Mouse (Mus musculus): ENCODE measurements around the gene Lix1l. TPM values are rescaled to one million over a fixed set of nuclear protein-coding genes. Genes with fewer than 3 reads are reported as not detected.
"Not testable (repeated sequence)": the region's sequence is repeated elsewhere in the genome, so short reads cannot be mapped to it uniquely, and the experiment has no call there.

The Lix1l gene
- polyA plus RNA-seq, 1 experiment from 2014 or later: 0.73 TPM

DNA sequence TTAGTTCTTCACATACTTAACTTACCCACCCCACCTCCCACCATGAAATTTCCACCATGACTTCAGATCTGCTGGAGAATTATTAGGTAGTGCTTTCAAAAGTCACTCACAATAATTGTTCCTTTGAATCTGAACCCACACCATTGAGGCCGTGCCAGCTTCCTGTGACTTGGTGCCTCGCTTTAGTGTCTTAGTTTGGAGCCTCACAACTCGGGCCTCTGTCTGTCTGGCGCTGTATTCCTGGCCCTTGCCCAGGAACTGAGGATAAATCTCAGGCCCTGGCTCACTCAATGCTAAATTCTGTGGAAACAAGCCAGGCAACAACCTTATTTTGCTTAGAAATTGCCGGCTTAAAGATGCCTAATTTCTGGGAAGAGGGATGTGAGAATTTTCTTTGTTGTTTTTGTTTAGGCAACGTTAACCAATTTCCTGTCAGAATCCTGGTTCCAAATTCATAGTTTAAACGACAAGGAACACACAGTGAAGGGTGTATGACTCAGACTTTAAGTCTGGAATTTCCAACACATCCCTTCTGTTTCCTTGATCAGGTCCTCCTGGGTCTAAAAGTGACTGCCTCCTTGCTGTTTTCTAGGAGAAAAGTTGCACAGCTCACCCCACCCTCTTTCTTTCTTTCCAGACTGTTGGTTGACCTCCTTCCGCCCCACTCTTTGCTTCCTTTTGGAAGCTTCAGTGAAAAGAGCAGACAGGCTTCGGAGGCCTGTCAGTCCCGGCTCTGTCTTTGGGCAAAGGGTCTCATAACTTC, 1.2 kb downstream of the Lix1l start:
- Histone ChIP-seq H3K9ac (peak overlapping the region; percentile 71; the same call in 1 of the 2 replicates), H3K4me3 (replicated peaks) (peak overlapping the region; percentile 67), H3K27me3 (peaks cover 64% of the 10 kb centered on the region), H3K36me3 (no peaks in the 10 kb centered on the region), H3K9me3 (replicated peaks) (no peaks in the 10 kb centered on the region), H3K4me2 (peak overlapping the region; percentile 85), H3K27ac (no peak overlapping the region; the same call in 1 of the 2 replicates), H3K4me1 (replicated peaks) (peaks cover 32% of the 10 kb centered on the region)
- ATAC-seq (ENCODE audit: low read depth) (no peak), DNase-seq (no peak)
- 45% methylated on average over 10 of the region's 10 CpGs for WGBS (ENCODE audit: insufficient replicate concordance)

DNA sequence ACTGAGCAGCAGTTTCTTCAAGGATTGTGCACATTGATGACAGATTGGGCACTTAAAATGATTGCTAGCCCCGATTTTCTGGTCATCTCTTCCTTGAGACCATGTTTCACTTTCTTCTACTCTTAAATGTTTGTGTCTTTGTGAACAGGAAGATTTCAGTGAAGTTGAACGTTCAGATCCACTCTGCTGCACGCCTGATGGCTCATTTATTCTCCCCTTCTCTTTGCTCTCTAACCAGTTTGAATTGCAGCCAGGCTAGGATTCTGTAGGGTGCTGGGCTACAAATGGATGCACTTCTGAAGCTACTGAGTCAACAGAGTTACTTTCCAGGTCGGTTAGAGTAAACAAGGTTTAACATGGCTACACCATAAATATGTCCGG, 1.7 kb downstream of the Lix1l start:
- ATAC-seq (ENCODE audit: low read depth) (no peak), DNase-seq (no peak)

DNA sequence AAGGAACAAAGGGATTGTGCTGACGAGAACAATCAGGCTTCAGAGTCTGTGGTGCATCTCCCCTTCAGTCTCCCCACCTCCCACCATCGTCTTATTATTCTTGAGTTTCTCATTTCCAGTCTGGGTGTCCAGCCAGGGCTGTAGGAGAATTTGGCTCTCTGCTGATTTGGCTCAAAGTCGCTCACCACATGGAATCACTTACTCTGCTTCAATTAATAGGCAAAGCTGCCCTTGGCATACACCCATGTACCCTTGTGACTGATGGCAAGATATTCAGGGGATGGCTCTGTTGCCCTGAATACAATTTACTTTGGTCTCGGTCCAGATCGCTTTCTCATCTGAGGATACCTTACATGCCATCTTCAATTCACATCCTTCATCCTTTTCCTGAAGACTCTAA, 2.4 kb downstream of the Lix1l start:
- Histone ChIP-seq H3K36me3 (no peaks in the 10 kb centered on the region), H3K4me3 (replicated peaks) (no peak overlapping the region), H3K4me2 (no peak overlapping the region), H3K9ac (no peak overlapping the region), H3K4me1 (replicated peaks) (peaks cover 20% of the 10 kb centered on the region), H3K27me3 (peaks cover 52% of the 10 kb centered on the region), H3K9me3 (replicated peaks) (no peaks in the 10 kb centered on the region), H3K27ac (no peak overlapping the region)
- DNase-seq (no peak), ATAC-seq (ENCODE audit: low read depth) (no peak)
- WGBS (ENCODE audit: insufficient replicate concordance): 70% methylated on average over 5 of the region's 5 CpGs

More for the DNA sequence above, 1.7 kb downstream of the Lix1l start:
- no peak overlapping the region; the same call in 1 of the 2 replicates for H3K27ac ChIP-seq
- no peaks in the 10 kb centered on the region for H3K9me3 ChIP-seq (replicated peaks)
- peaks cover 26% of the 10 kb centered on the region for H3K4me1 ChIP-seq (replicated peaks)
- H3K4me2 ChIP-seq: peak overlapping the region; percentile 85
- no peaks in the 10 kb centered on the region for H3K36me3 ChIP-seq
- 0 out of 2 replicates have a peak overlapping the region, but pooled peaks have one; percentile 4 for H3K9ac ChIP-seq
- H3K4me3 ChIP-seq (replicated peaks): no peak overlapping the region; the same call in 1 of the 2 replicates
- 49% methylated on average over 5 of the region's 5 CpGs for WGBS (ENCODE audit: insufficient replicate concordance)
- peaks cover 58% of the 10 kb centered on the region for H3K27me3 ChIP-seq

DNA sequence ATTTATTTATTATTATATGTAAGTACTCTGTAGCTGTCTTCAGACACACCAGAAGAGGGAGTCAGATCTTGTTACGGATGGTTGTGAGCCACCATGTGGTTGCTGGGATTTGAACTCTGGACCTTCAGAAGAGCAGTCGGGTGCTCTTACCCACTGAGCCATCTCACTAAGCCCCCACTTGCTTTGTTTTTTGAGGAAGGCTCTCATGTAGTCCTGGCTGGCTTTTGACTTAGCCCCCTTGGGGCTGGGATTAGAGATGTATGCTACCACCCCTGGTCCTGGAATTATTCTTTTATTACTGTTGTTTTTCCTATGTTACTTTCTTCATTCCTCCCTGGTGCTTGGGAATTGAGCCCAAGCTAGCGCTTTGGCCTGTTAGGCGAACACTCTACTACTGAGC, 5.1 kb downstream of the Lix1l start:
- H3K27me3 ChIP-seq: peaks cover 25% of the 10 kb centered on the region
- WGBS (ENCODE audit: insufficient replicate concordance): 75% methylated on average over 4 of the region's 4 CpGs
- not testable (repeated sequence) for H3K9ac ChIP-seq; H3K27ac ChIP-seq; H3K9me3 ChIP-seq (replicated peaks); DNase-seq; H3K4me1 ChIP-seq (replicated peaks); H3K36me3 ChIP-seq; H3K4me2 ChIP-seq; H3K4me3 ChIP-seq (replicated peaks); ATAC-seq (ENCODE audit: low read depth)

DNA sequence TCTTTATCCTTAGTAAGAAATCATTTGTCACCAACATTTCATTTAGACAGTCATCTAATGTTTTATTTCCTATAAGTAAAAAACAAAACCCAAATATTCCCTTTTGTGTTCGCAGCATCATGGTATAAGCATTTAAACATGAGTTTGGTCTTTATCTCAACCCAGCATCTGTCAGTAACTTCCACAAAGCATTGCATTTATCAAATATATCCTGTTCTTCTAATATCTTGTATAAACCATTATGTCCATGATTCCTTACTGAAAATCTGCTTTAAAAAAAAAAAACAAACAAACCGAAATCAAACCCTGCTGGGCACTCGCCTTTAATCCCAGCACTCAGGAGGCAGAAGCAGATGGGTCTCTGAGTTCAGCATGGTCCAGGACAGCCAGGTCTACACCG, 5.7 kb downstream of the Lix1l start:
- no peak for ATAC-seq (ENCODE audit: low read depth)
- H3K27me3 ChIP-seq: peaks cover 19% of the 10 kb centered on the region
- H3K4me2 ChIP-seq: no peak overlapping the region
- 78% methylated on average over 4 of the region's 4 CpGs for WGBS (ENCODE audit: insufficient replicate concordance)
- H3K4me1 ChIP-seq (replicated peaks): peaks cover under 1% of the 10 kb centered on the region
- no peak overlapping the region for H3K9ac ChIP-seq
- H3K27ac ChIP-seq: no peak overlapping the region
- no peaks in the 10 kb centered on the region for H3K36me3 ChIP-seq
- no peak for DNase-seq
- H3K9me3 ChIP-seq (replicated peaks): no peaks in the 10 kb centered on the region
- no peak overlapping the region for H3K4me3 ChIP-seq (replicated peaks)

DNA sequence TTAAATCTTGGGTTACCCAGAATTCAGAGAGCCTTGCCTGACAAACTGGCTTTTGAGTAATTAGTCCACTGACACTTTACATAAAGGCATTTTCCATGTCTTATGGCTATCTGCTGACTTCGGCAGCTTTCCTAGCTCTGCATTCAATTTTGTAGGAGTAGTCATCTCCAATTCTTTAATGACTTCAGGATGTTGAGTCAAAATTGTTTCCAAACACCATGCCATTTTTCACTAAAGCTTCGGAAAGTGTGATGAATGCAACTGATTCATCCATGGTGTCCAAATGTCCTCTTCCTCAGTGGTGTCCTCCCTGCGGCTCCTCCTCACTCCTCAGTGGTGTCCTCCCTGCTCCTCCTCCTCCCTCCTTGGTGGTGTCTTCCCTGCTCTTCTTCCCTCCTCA, 17.0 kb downstream of the Lix1l start:
- Histone ChIP-seq H3K27ac (no peak overlapping the region), H3K9ac (no peak overlapping the region), H3K36me3 (peaks cover 14% of the 10 kb centered on the region), H3K4me2 (no peak overlapping the region), H3K27me3 (no peaks in the 10 kb centered on the region), H3K4me1 (replicated peaks) (no peaks in the 10 kb centered on the region), H3K4me3 (replicated peaks) (no peak overlapping the region), H3K9me3 (replicated peaks) (no peaks in the 10 kb centered on the region)
- 82% methylated on average over 3 of the region's 3 CpGs for WGBS (ENCODE audit: insufficient replicate concordance)
- no peak for ATAC-seq (ENCODE audit: low read depth)
- no peak for DNase-seq

DNA sequence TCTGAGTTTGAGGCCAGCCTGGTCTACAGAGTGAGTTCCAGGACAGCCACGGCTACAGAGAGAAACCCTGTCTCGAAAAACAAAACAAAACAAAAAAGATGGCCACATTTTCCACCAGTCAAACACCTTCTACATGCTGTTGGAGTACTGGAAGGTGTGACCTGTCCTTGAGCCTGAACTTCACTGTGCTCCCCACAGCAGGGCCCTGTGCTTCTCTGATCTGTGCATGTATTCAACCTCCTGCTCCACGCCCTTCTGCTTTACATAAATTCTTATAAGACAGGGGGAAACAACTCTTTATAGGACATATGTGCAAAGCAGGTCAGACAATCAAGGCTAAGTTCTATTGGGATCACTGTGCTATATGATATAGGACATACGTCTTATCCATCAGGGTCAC, 22.3 kb downstream of the Lix1l start:
- no peak for ATAC-seq (ENCODE audit: low read depth)
- no peak for DNase-seq
- H3K4me1 ChIP-seq (replicated peaks): no peaks in the 10 kb centered on the region
- no peak overlapping the region for H3K4me3 ChIP-seq (replicated peaks)
- no peaks in the 10 kb centered on the region for H3K9me3 ChIP-seq (replicated peaks)
- no peak overlapping the region for H3K27ac ChIP-seq
- no peak overlapping the region for H3K4me2 ChIP-seq
- H3K36me3 ChIP-seq: peaks cover 25% of the 10 kb centered on the region
- H3K9ac ChIP-seq: no peak overlapping the region
- 81% methylated on average over 4 of the region's 4 CpGs for WGBS (ENCODE audit: insufficient replicate concordance)
- no peaks in the 10 kb centered on the region for H3K27me3 ChIP-seq

DNA sequence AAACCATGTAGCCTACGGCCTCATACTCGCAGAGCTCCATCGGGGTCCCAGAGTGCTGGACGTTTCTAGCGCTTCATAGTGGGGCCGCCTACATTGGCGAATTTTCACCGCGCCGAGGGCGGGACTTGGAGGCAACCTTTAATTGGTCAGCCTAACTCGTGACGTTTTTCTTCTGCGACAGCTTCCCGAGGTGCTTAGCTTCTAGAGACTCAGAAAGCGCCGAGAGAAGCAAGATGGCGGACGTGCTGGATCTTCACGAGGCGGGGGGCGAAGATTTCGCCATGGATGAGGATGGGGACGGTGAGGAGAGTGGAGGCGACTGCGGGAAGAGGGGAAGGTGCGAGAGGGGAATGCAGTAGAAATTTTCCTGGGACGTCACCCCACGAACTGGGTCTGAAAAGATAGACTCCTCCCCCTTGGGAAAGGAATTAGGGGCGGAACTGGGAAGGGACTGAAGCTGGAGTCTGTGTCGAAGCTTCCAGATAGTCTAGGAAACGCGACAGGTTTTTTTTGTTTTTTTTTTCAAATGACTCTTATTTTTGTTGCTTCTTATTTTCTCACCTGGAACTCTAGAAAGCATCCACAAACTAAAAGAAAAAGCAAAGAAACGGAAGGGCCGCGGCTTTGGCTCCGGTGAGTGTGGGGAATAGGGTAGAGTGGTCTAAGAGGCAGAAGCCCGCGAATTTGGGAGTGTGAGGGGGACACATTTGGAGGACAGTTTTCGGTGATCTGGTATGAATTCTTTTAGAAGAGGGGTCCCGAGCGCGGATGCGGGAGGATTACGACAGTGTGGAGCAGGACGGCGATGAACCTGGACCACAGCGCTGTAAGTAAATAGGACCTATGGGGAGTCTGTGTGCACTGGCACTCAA, 29.0 kb downstream of the Lix1l start, which contains the start of gene Rbm8a:
Gene Rbm8a (plus strand): TSS at position 205 of the 872 bp plus-strand sequence.
- Histone ChIP-seq H3K36me3 (peaks cover 29% of the 10 kb centered on the region), H3K9ac (peak within 1 kb of the TSS; percentile 83), H3K4me3 (replicated peaks) (peak within 1 kb of the TSS; percentile 74), H3K9me3 (replicated peaks) (no peaks in the 10 kb centered on the region), H3K27me3 (no peaks in the 10 kb centered on the region), H3K4me1 (replicated peaks) (peaks cover 35% of the 10 kb centered on the region), H3K4me2 (peak within 1 kb of the TSS; percentile 81), H3K27ac (peak within 1 kb of the TSS; percentile 56; the same call in 1 of the 2 replicates)
- ATAC-seq (ENCODE audit: low read depth): peak; percentile 93
- WGBS (ENCODE audit: insufficient replicate concordance): 1% methylated on average over 48 of the region's 48 CpGs
- DNase-seq: peak; percentile 93

DNA sequence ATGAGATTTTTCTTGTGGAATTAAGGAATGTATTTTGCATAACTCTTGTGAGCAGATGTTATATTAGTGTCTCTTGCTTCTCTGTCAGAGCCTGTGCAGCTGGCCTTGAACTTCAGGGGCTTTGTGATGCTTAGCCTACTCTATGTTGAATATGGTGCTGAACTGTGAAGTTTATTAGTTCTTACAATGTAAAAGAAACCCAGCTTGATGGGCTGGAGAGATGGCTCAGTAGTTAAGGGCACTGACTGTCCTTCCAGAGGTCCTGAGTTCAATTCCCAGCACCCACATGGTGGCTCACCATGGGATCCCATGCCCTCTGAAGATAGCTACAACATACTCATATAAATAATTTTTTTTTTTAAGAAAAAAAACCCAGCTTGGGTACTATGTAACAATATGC, 31.1 kb downstream of the Lix1l start:
- Histone ChIP-seq H3K27ac (no peak overlapping the region), H3K9ac (no peak overlapping the region), H3K9me3 (replicated peaks) (no peaks in the 10 kb centered on the region), H3K36me3 (peaks cover 28% of the 10 kb centered on the region), H3K4me2 (no peak overlapping the region), H3K4me1 (replicated peaks) (peaks cover 51% of the 10 kb centered on the region), H3K27me3 (no peaks in the 10 kb centered on the region), H3K4me3 (replicated peaks) (no peak overlapping the region)
- ATAC-seq (ENCODE audit: low read depth) (no peak), DNase-seq (no peak)

DNA sequence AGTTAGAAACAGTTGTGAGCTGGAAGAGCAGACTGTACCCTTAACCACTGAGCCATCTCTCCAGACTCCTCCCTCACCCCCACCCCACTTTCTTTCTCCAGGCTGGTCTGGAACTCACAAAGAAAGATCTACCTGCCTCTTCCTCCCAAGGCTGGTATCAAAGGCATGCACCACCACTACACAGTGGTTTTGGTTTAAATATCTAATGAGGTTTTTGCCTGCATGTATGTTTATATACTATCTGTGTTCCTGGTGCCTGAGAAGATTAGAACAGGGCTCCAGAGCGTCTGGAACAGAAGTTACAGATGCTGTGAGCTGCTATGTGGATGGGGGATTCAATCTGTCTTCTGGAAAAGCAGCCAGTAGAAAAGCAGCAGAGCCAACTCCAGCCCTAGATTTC, 33.1 kb downstream of the Lix1l start:
- ATAC-seq (ENCODE audit: low read depth) (no peak), DNase-seq (no peak)
- Histone ChIP-seq H3K27ac (no peak overlapping the region), H3K9ac (no peak overlapping the region), H3K4me2 (0 out of 2 replicates have a peak overlapping the region, but pooled peaks have one; percentile 93), H3K4me1 (replicated peaks) (peaks cover 47% of the 10 kb centered on the region), H3K9me3 (replicated peaks) (no peaks in the 10 kb centered on the region), H3K36me3 (peaks cover 39% of the 10 kb centered on the region), H3K27me3 (no peaks in the 10 kb centered on the region), H3K4me3 (replicated peaks) (no peak overlapping the region)
- 36% methylated on average over 1 of the region's 1 CpGs for WGBS (ENCODE audit: insufficient replicate concordance)
